Mouse (Mus musculus) kidney, postnatal 0 days (tissue): ENCODE data around the gene Atmin. TPM values are rescaled to one million over a fixed set of nuclear protein-coding genes. Genes with fewer than 3 reads are reported as not detected.

ENCODE experiments used
- ATAC-seq: fragments of 200-750 bp; cut with Nextera tagmentation; replicated peaks from 2 replicates; pipeline ENCODE4 v1.8.0; 2017; ENCODE audit warnings: low read depth, moderate number of reproducible peaks, moderate TSS enrichment, moderate library complexity; ENCODE audit not compliant: low FRiP score
- DNase-seq: peaks from one replicate; pipeline ENCODE4 v3.0.0-alpha.2; 2016; ENCODE audit warnings: low spot score
- H3K27ac ChIP-seq: fragments of 300-500 bp; sonication (generic); 2 replicates; pipeline ENCODE4 v1.5.1; 2014; ENCODE audit warnings: mild to moderate bottlenecking
- H3K27me3 ChIP-seq: fragments of 300-500 bp; sonication (generic); 2 replicates; pipeline ENCODE4 v1.6.1; 2014; ENCODE audit warnings: low read length, mixed read lengths; ENCODE audit not compliant: insufficient read depth
- H3K36me3 ChIP-seq: fragments of 300-500 bp; sonication (generic); 2 replicates; pipeline ENCODE4 v1.6.1; 2014; ENCODE audit warnings: low read length, mixed read lengths; ENCODE audit not compliant: insufficient read depth
- H3K4me1 ChIP-seq: fragments of 300-500 bp; sonication (generic); replicated peaks from 2 replicates; pipeline ENCODE4 v1.6.1; 2014; ENCODE audit warnings: antibody characterized with exemption, low read length, mixed read lengths; ENCODE audit not compliant: insufficient read depth
- H3K4me2 ChIP-seq: fragments of 300-500 bp; sonication (generic); 2 replicates; pipeline ENCODE4 v1.6.1; 2014; ENCODE audit warnings: mild to moderate bottlenecking, low read length, moderate library complexity, mixed read lengths
- H3K4me3 ChIP-seq: fragments of 300-500 bp; sonication (generic); replicated peaks from 2 replicates; pipeline ENCODE4 v1.5.1; 2014; ENCODE audit warnings: low read depth, low read length
- H3K9ac ChIP-seq: fragments of 300-500 bp; sonication (generic); 2 replicates; pipeline ENCODE4 v1.6.1; 2014; ENCODE audit warnings: low read depth, low read length
- H3K9me3 ChIP-seq: fragments of 300-500 bp; sonication (generic); replicated peaks from 2 replicates; pipeline ENCODE4 v1.6.1; 2016; ENCODE audit warnings: low read length, inconsistent platforms, mixed read lengths
- CTCF ChIP-seq: IDR thresholded peaks from 2 replicates; pipeline ENCODE4 v1.5.1; 2016; ENCODE audit warnings: antibody characterized with exemption, low read depth, mild to moderate bottlenecking, moderate library complexity
- WGBS: fragments of 180-500 bp; shearing (Covaris S2); extraction: QIAGEN DNeasy Blood & Tissue Kit; methylation state at CpG from one replicate; pipeline ENCODE4 v1.1.7; 2014; 5-methylcytosine and 5-hydroxymethylcytosine counted together
- polyA plus RNA-seq: library from polyadenylated mRNA; unstranded; fragments of >200 nt; fragmentation: Nextera tagmentation; extraction: Ambion mirVana; gene quantifications from 2 replicates; pipeline ENCODE4 v1.2.1, GENCODE M21; 2015

Atmin gene
- polyA plus RNA-seq, 1 experiment from 2014 or later, result 10.3 TPM

- ATAC-seq (peak; percentile 95), DNase-seq (peak; percentile 97)
- 0 out of 2 replicates have a peak, but pooled peaks cover 4% of the 10 kb centered on the region for H3K4me1 ChIP-seq
- H3K4me2 ChIP-seq, result peak within 1 kb of the TSS; percentile 74
- TF ChIP-seq CTCF, result no peak
- peak within 1 kb of the TSS; percentile 64 for H3K9ac ChIP-seq
- H3K27me3 ChIP-seq, result no peaks in the 10 kb centered on the region
- H3K27ac ChIP-seq, result peak within 1 kb of the TSS; percentile 75
- WGBS, result under 1% methylated on average over 57 of the region's 57 CpGs
- H3K9me3 ChIP-seq, result no peaks in the 10 kb centered on the region
- peak within 1 kb of the TSS; percentile 60 for H3K4me3 ChIP-seq
- H3K36me3 ChIP-seq, result 0 out of 2 replicates have a peak, but pooled peaks cover 3% of the 10 kb centered on the region
Measured at GRCm38 (mm10) chr8:116921337-116922059, 21.7 kb upstream of the Atmin start, which contains the start of the genes Cmc2 and Cenpn. Gene Cmc2 (minus strand): TSS chr8:116921455. Gene Cenpn (plus strand): TSS chr8:116921730.

GRCm38 (mm10) chr8:116922060-116922757 lies 21.0 kb upstream of the Atmin start:
- no peak for TF ChIP-seq CTCF
- H3K9me3 ChIP-seq, result no peaks in the 10 kb centered on the region
- no peak for ATAC-seq
- H3K27me3 ChIP-seq, result no peaks in the 10 kb centered on the region
- H3K27ac ChIP-seq, result peak overlapping the region; percentile 56; the same call in 1 of the 2 replicates
- 0 out of 2 replicates have a peak, but pooled peaks cover 4% of the 10 kb centered on the region for H3K4me1 ChIP-seq
- peak overlapping the region; percentile 64 for H3K9ac ChIP-seq
- DNase-seq, result no peak
- WGBS, result 22% methylated on average over 17 of the region's 17 CpGs
- H3K4me3 ChIP-seq, result peak overlapping the region; percentile 60
- H3K36me3 ChIP-seq, result 0 out of 2 replicates have a peak, but pooled peaks cover 3% of the 10 kb centered on the region
- peak overlapping the region; percentile 74 for H3K4me2 ChIP-seq

GRCm38 (mm10) chr8:116923526-116923925 lies 19.7 kb upstream of the Atmin start:
- WGBS, result 88% methylated on average over 8 of the region's 8 CpGs
- no peak for DNase-seq

GRCm38 (mm10) chr8:116927880-116928279 lies 15.3 kb upstream of the Atmin start:
- no peaks in the 10 kb centered on the region for H3K9me3 ChIP-seq
- H3K4me1 ChIP-seq, result no peaks in the 10 kb centered on the region
- no peak overlapping the region for H3K9ac ChIP-seq
- ATAC-seq (peak; percentile 68), DNase-seq (peak; percentile 29)
- H3K36me3 ChIP-seq, result 0 out of 2 replicates have a peak, but pooled peaks cover 9% of the 10 kb centered on the region
- H3K27me3 ChIP-seq, result no peaks in the 10 kb centered on the region
- no peak overlapping the region for H3K27ac ChIP-seq
- H3K4me3 ChIP-seq, result no peak overlapping the region
- 82% methylated on average over 9 of the region's 9 CpGs for WGBS
- no peak overlapping the region for H3K4me2 ChIP-seq
- peak; percentile 73 for TF ChIP-seq CTCF

More at GRCm38 (mm10) chr8:116923526-116923925, 19.7 kb upstream of the Atmin start:
- Histone ChIP-seq H3K36me3 (0 out of 2 replicates have a peak, but pooled peaks cover 5% of the 10 kb centered on the region), H3K4me1 (0 out of 2 replicates have a peak, but pooled peaks cover 4% of the 10 kb centered on the region), H3K9ac (no peak overlapping the region), H3K27me3 (no peaks in the 10 kb centered on the region), H3K4me2 (no peak overlapping the region), H3K4me3 (no peak overlapping the region), H3K27ac (no peak overlapping the region), H3K9me3 (no peaks in the 10 kb centered on the region)
- ATAC-seq, result no peak
- no peak for TF ChIP-seq CTCF

- no peaks in the 10 kb centered on the region for H3K4me1 ChIP-seq
- no peak overlapping the region for H3K27ac ChIP-seq
- no peaks in the 10 kb centered on the region for H3K9me3 ChIP-seq
- 0 out of 2 replicates have a peak, but pooled peaks have one; percentile 13 for TF ChIP-seq CTCF
- DNase-seq (no peak), ATAC-seq (no peak)
- H3K27me3 ChIP-seq, result no peaks in the 10 kb centered on the region
- WGBS, result 94% methylated on average over 5 of the region's 5 CpGs
- 0 out of 2 replicates have a peak, but pooled peaks cover 10% of the 10 kb centered on the region for H3K36me3 ChIP-seq
- H3K4me2 ChIP-seq, result no peak overlapping the region
- no peak overlapping the region for H3K4me3 ChIP-seq
- H3K9ac ChIP-seq, result no peak overlapping the region
Measured at GRCm38 (mm10) chr8:116928588-116928987, 14.6 kb upstream of the Atmin start.

GRCm38 (mm10) chr8:116934976-116935375 lies 8.2 kb upstream of the Atmin start:
- Histone ChIP-seq H3K27ac (no peak overlapping the region), H3K4me3 (no peak overlapping the region), H3K27me3 (no peaks in the 10 kb centered on the region), H3K36me3 (peaks cover 21% of the 10 kb centered on the region; the same call in 1 of the 2 replicates), H3K4me1 (no peaks in the 10 kb centered on the region), H3K9me3 (no peaks in the 10 kb centered on the region), H3K9ac (no peak overlapping the region), H3K4me2 (no peak overlapping the region)
- DNase-seq (no peak), ATAC-seq (no peak)
- 95% methylated on average over 4 of the region's 4 CpGs for WGBS
- no peak for TF ChIP-seq CTCF
